Mouse (Mus musculus) heart, embryonic 11.5 days (tissue): ENCODE data around the gene Rpl37. TPM values are rescaled to one million over a fixed set of nuclear protein-coding genes. Genes with fewer than 3 reads are reported as not detected.

ENCODE experiments used
- ATAC-seq: fragments of 200-750 bp; cut with Nextera tagmentation; replicated peaks from 2 replicates; pipeline ENCODE4 v1.8.0; 2017; ENCODE audit warnings: moderate library complexity; ENCODE audit not compliant: insufficient number of reproducible peaks, low FRiP score, low TSS enrichment
- H3K27ac ChIP-seq: fragments of 300-500 bp; sonication (generic); 2 replicates; pipeline ENCODE4 v1.5.1; 2014; ENCODE audit warnings: mild to moderate bottlenecking, low read depth, low read length
- H3K27me3 ChIP-seq: fragments of 300-500 bp; sonication (generic); 2 replicates; pipeline ENCODE4 v1.6.1; 2014; ENCODE audit warnings: mild to moderate bottlenecking, low read length, mixed read lengths; ENCODE audit not compliant: control insufficient read depth, insufficient read depth
- H3K36me3 ChIP-seq: fragments of 300-500 bp; sonication (generic); 2 replicates; pipeline ENCODE4 v1.6.1; 2014; ENCODE audit warnings: mild to moderate bottlenecking, low read length, moderate library complexity, mixed read lengths; ENCODE audit not compliant: control insufficient read depth, insufficient read depth
- H3K4me1 ChIP-seq: fragments of 300-500 bp; sonication (generic); 2 replicates; pipeline ENCODE4 v1.6.1; 2014; ENCODE audit warnings: low read length; ENCODE audit not compliant: control insufficient read depth, insufficient read depth
- H3K4me2 ChIP-seq: fragments of 300-500 bp; sonication (generic); 2 replicates; pipeline ENCODE4 v1.6.1; 2014; ENCODE audit warnings: mild to moderate bottlenecking, moderate library complexity
- H3K4me3 ChIP-seq: fragments of 300-500 bp; sonication (generic); 2 replicates; pipeline ENCODE4 v1.5.1; 2014; ENCODE audit warnings: low read depth, low read length
- H3K9ac ChIP-seq: fragments of 300-500 bp; sonication (generic); 2 replicates; pipeline ENCODE4 v1.6.1; 2014; ENCODE audit warnings: mild to moderate bottlenecking, low read depth, low read length, moderate library complexity
- H3K9me3 ChIP-seq: fragments of 300-500 bp; sonication (generic); replicated peaks from 2 replicates; pipeline ENCODE4 v1.6.1; 2016; ENCODE audit warnings: low read length; ENCODE audit not compliant: control insufficient read depth
- WGBS: fragments of 180-500 bp; shearing (Covaris S2); extraction: QIAGEN DNeasy Blood & Tissue Kit; methylation state at CpG from one replicate; pipeline ENCODE4 v1.1.7; 2014; ENCODE audit not compliant: insufficient replicate concordance; 5-methylcytosine and 5-hydroxymethylcytosine counted together
- polyA plus RNA-seq: library from polyadenylated mRNA; unstranded; fragments of >200 nt; fragmentation: Nextera tagmentation; extraction: Ambion mirVana; gene quantifications from 2 replicates; pipeline ENCODE4 v1.2.1, GENCODE M21; 2014

Rpl37 gene
- 433 and 532 TPM in 2 replicates for polyA plus RNA-seq

- H3K4me2 ChIP-seq = peak within 1 kb of the TSS; percentile 85
- ATAC-seq = peak; percentile 99
- no peaks in the 10 kb centered on the region for H3K9me3 ChIP-seq
- H3K27ac ChIP-seq = peak within 1 kb of the TSS; percentile 95
- no peaks in the 10 kb centered on the region for H3K27me3 ChIP-seq
- WGBS = under 1% methylated on average over 55 of the region's 55 CpGs
- H3K9ac ChIP-seq = peak within 1 kb of the TSS; percentile 98
- peaks cover 14% of the 10 kb centered on the region for H3K4me1 ChIP-seq
- peak within 1 kb of the TSS; percentile 78 for H3K4me3 ChIP-seq
- H3K36me3 ChIP-seq = peaks cover 22% of the 10 kb centered on the region
These were observed at the start of gene Rpl37 for GRCm38 (mm10) chr15:5116270-5117030. TSS of gene Rpl37 (plus strand) at chr15:5116645.

- Histone ChIP-seq H3K9ac (no peak overlapping the region), H3K4me1 (no peaks in the 10 kb centered on the region), H3K36me3 (no peaks in the 10 kb centered on the region), H3K4me3 (no peak overlapping the region), H3K4me2 (peak overlapping the region; percentile 49), H3K9me3 (0 out of 2 replicates have a peak, but pooled peaks cover 3% of the 10 kb centered on the region), H3K27me3 (no peaks in the 10 kb centered on the region), H3K27ac (no peak overlapping the region)
- ATAC-seq = no peak
- WGBS = 30% methylated on average over 15 of the region's 15 CpGs
These were observed 47.5 kb upstream of the Rpl37 start for GRCm38 (mm10) chr15:5068801-5069518.

- no peak for ATAC-seq
- no peak overlapping the region for H3K4me2 ChIP-seq
- WGBS = 74% methylated on average over 1 of the region's 1 CpGs
These were observed 35.2 kb upstream of the Rpl37 start for GRCm38 (mm10) chr15:5081235-5081634.

GRCm38 (mm10) chr15:5086162-5086561, 30.3 kb upstream of the Rpl37 start:
- no peak overlapping the region for H3K4me2 ChIP-seq
- H3K9ac ChIP-seq = no peak overlapping the region
- no peak for ATAC-seq
- no peak overlapping the region for H3K4me3 ChIP-seq
- H3K4me1 ChIP-seq = no peaks in the 10 kb centered on the region
- H3K36me3 ChIP-seq = no peaks in the 10 kb centered on the region
- H3K27me3 ChIP-seq = no peaks in the 10 kb centered on the region
- WGBS = 3% methylated on average over 2 of the region's 2 CpGs
- H3K27ac ChIP-seq = no peak overlapping the region
- no peaks in the 10 kb centered on the region for H3K9me3 ChIP-seq

More at GRCm38 (mm10) chr15:5081235-5081634, 35.2 kb upstream of the Rpl37 start:
- Histone ChIP-seq H3K9me3 (no peaks in the 10 kb centered on the region), H3K27ac (no peak overlapping the region), H3K27me3 (no peaks in the 10 kb centered on the region), H3K36me3 (no peaks in the 10 kb centered on the region), H3K4me3 (no peak overlapping the region), H3K9ac (no peak overlapping the region), H3K4me1 (no peaks in the 10 kb centered on the region)

- ATAC-seq = no peak
- H3K4me2 ChIP-seq = no peak overlapping the region
- no peaks in the 10 kb centered on the region for H3K27me3 ChIP-seq
- H3K4me1 ChIP-seq = no peaks in the 10 kb centered on the region
- WGBS = 72% methylated on average over 7 of the region's 7 CpGs
- H3K4me3 ChIP-seq = no peak overlapping the region
- no peak overlapping the region for H3K27ac ChIP-seq
- no peaks in the 10 kb centered on the region for H3K9me3 ChIP-seq
- no peaks in the 10 kb centered on the region for H3K36me3 ChIP-seq
- no peak overlapping the region for H3K9ac ChIP-seq
These were observed 27.4 kb upstream of the Rpl37 start for GRCm38 (mm10) chr15:5088850-5089608.

- Histone ChIP-seq H3K9me3 (no peaks in the 10 kb centered on the region), H3K4me3 (no peak overlapping the region), H3K27ac (no peak overlapping the region), H3K9ac (no peak overlapping the region), H3K27me3 (no peaks in the 10 kb centered on the region), H3K4me1 (no peaks in the 10 kb centered on the region), H3K4me2 (no peak overlapping the region), H3K36me3 (no peaks in the 10 kb centered on the region)
- 88% methylated on average over 10 of the region's 10 CpGs for WGBS
- ATAC-seq = no peak
These were observed 26.3 kb upstream of the Rpl37 start for GRCm38 (mm10) chr15:5090131-5090530.

GRCm38 (mm10) chr15:5095534-5096301, 20.7 kb upstream of the Rpl37 start:
- Histone ChIP-seq H3K4me3 (no peak overlapping the region), H3K27me3 (no peaks in the 10 kb centered on the region), H3K36me3 (no peaks in the 10 kb centered on the region; the same call in 1 of the 2 replicates), H3K27ac (no peak overlapping the region), H3K9ac (no peak overlapping the region), H3K9me3 (no peaks in the 10 kb centered on the region), H3K4me1 (no peaks in the 10 kb centered on the region), H3K4me2 (no peak overlapping the region)
- ATAC-seq = no peak
- 82% methylated on average over 11 of the region's 11 CpGs for WGBS

GRCm38 (mm10) chr15:5097376-5097775, 19.1 kb upstream of the Rpl37 start:
- no peak for ATAC-seq
- no peak overlapping the region for H3K9ac ChIP-seq

More at GRCm38 (mm10) chr15:5097376-5097775, 19.1 kb upstream of the Rpl37 start:
- 93% methylated on average over 1 of the region's 1 CpGs for WGBS
- Histone ChIP-seq H3K4me1 (no peaks in the 10 kb centered on the region), H3K27ac (no peak overlapping the region), H3K9me3 (no peaks in the 10 kb centered on the region), H3K36me3 (no peaks in the 10 kb centered on the region; the same call in 1 of the 2 replicates), H3K27me3 (no peaks in the 10 kb centered on the region), H3K4me3 (no peak overlapping the region), H3K4me2 (no peak overlapping the region)
